Mouse (Mus musculus): ENCODE measurements at regions not wholly inside any gene's neighbourhood (a gene's known extent, or its start where the extent isn't known, plus 50 kb on each side); places are given as distances from the start of the nearest gene placed in this dataset.

DNA sequence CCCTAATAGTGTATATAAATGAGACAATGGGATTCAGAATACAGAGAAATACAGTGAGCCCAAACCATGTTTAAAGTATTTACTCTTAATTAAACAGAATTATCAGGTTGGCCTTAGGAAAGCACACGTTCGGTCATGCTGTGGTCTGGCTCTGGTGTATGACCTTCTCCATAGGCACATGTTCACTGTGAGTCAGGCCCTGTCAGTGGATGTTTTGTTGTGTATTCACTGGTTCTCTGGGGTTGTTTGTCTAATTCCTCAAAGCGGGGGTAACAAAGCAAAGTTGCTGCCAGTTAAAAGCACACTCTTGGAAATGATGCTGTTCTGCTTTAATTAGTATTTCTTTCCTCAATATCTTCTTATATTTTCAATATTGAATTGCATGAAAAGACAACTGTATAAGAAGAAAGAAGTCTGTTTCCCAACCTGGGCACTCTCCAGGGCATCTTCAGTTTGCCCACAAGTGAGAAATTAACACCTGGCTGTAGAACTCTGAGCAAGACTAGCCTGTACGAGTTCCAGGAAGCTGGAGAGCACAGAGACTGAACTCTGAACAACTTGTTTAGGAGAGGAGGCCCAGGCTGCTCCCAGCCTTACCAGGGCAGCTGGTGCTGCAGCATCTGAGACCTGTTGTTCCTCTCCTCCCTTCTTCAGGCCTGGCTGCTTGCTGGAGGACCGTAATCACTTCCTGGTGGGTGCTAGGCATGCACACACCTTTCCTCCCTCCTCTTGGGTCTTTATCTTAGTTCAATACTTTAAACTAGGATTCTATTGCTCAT lies 593.1 kb downstream of the Ttll7 start:
- no peak for DNase-seq

DNA sequence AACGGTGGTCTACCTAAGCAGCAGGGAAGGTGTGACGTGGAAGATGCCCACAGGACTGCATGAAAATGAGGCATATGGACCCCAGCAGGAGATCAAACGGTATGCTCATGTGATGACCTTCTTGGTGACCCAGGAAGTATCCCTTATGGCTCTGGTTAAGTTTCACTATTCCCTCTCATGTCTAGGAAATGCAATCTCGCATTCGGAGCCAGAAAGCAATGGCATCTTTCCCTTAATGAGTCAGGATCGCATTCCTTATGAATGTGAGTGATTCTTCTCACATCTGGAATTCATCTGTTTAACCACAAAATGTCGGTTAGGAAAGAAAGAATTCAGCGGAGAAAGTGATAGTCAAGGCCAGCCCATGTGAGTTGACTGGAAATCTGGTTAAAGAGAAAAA lies 593.7 kb downstream of the Ttll7 start:
- DNase-seq: peak; percentile 53

DNA sequence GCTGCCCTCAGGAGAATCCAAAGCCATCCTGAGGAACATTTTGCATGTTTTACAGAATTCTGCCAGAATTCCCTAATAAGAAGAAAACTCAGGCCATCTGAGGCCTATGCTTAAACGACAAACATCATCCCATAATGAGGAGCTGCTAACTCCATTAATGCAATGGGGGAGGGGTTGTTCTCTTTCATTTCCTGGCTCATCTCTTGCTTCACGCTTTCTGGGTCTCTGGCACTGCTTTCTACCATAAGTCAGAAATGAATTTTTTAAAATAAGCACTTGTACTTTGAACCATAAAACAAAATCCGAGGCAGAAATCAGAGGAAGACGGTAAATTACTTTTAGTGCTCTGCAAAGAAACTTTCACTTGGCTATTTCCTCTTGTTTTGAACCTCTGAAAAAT lies 600.0 kb downstream of the Ttll7 start:
- DNase-seq: no peak

DNA sequence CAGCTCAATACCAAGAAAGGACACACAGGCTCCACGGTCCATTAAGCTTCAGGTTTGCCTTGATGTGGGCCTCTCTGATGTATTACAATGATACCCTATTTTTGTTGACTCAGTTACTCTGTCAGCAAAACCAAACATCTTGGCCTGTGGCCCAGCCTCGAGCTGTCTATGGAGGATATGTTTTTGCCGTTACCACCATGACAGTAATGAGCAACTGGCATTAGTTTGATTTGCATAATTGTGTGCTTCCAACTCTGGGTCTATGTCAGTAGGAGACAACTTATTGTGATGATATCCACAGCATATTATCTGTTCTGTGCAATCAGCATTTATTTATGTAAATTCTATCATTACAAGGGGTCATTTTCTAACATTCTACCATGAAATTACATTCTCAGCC lies 603.2 kb downstream of the Ttll7 start:
- DNase-seq: no peak

DNA sequence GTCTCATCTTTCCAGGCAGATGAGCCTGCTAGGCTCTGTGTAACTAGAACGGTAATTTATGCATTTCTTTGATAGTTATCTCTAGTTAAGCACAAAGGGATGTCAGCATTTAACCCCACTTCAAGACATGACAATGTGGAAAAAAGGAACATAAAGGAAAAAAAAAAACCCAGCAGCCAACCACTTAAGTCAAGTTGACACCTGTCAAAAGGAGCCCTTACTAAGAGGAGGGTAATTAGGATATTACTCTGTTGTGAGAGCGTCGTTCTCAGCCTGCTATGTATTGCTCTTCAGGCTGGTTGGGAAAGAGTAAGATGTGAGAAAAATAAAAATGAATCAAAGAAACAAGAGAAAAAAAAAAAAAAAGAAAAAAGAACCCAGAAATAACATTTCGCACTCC lies 604.1 kb downstream of the Ttll7 start:
- no peak for DNase-seq

DNA sequence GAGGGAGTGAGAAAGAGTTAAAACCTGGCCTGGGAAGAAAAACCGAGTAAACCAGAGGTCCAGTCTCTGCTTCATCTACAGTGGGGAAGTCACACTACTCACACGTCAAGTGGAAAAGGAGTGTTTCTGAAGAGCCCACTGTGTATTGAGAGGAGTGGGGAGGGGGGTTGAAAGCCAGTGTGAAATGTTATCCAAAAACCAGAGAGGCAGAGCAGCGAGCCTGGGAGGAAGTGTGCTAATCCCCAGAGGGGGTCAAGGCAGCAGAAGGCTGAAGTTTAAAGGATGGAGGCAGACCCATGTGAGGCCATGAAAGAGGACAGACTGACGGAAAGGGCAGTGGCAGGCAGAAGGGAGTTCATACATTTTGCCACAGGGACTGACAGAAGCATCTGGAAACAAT lies 605.9 kb downstream of the Ttll7 start:
- DNase-seq: no peak

DNA sequence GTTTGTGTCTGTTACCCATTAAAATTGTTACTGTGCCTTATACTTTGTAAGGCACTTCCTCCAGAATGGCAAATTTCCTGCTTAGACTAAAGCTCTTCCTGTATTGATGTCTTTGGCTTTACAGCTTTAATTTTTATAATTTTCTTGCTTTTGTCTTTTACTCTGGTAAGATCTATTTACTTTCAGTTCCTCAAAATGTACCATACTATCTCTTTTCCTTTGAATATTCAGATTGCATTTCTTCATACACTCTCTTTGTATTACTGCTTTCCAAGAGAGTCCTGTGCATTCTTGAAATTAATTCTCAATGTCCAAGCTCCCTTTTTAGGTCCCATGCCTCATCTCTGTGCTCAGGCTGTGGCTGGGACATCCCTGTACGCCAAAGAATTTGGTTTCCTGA lies 627.7 kb downstream of the Ttll7 start:
- no peak for DNase-seq

All from gastrocnemius, postnatal 25 days (tissue).